Mouse (Mus musculus) myocyte (in vitro differentiated cells): ENCODE results near the gene Ahsa1. TPM values are rescaled to one million over a fixed set of nuclear protein-coding genes. Genes with fewer than 3 reads are reported as not detected.

Source experiments
- H3K27me3 ChIP-seq: one replicate; pipeline ENCODE4 v1.6.1; 2011; ENCODE audit not compliant: control insufficient read depth, insufficient read depth, insufficient read length
- H3K36me3 ChIP-seq: one replicate; pipeline ENCODE4 v1.6.1; 2011; ENCODE audit not compliant: control insufficient read depth, insufficient read depth
- H3K4me2 ChIP-seq: one replicate; pipeline ENCODE4 v1.6.1; 2011; ENCODE audit warnings: low read depth, control low read depth
- H3K4me3 ChIP-seq: one replicate; pipeline ENCODE4 v1.5.1; 2011; ENCODE audit warnings: mild to moderate bottlenecking, control low read depth, moderate library complexity
- H3K79me2 ChIP-seq: one replicate; pipeline ENCODE4 v1.6.1; 2011; ENCODE audit not compliant: control insufficient read depth, insufficient read depth
- H3ac ChIP-seq: one replicate; pipeline ENCODE4 v1.6.1; 2011; ENCODE audit not compliant: control insufficient read depth, insufficient read length
- CEBPB ChIP-seq: IDR thresholded peaks from 2 replicates; pipeline ENCODE4 v1.6.1; 2011; ENCODE audit warnings: mild to moderate bottlenecking, moderate library complexity; ENCODE audit not compliant: poor library complexity, insufficient read depth, severe bottlenecking
- E2F4 ChIP-seq: IDR thresholded peaks from one replicate; pipeline ENCODE4 v1.6.1; 2011; ENCODE audit warnings: mild to moderate bottlenecking, control low read depth, moderate library complexity; ENCODE audit not compliant: insufficient read depth
- MAX ChIP-seq: IDR thresholded peaks from one replicate; pipeline ENCODE4 v1.6.1; 2011; ENCODE audit warnings: low read depth, mild to moderate bottlenecking, control low read depth
- MYOD1 ChIP-seq, 3 experiments: IDR thresholded peaks; one replicate each; pipeline ENCODE4 v1.6.1; 2011; ENCODE audit warnings: control low read depth in 2 of 3, low read depth in 2 of 3, mild to moderate bottlenecking in 2 of 3, moderate library complexity in 1 of 3; ENCODE audit not compliant: insufficient read length in 2 of 3, control insufficient read depth in 1 of 3
- MYOG ChIP-seq, 3 experiments: IDR thresholded peaks; one replicate each; pipeline ENCODE4 v1.6.1; 2011; ENCODE audit warnings: control low read depth in 2 of 3, low read depth in 2 of 3, mild to moderate bottlenecking in 2 of 3; ENCODE audit not compliant: insufficient read length in 2 of 3, control insufficient read depth in 1 of 3, insufficient read depth in 1 of 3
- POLR2A ChIP-seq: IDR thresholded peaks from one replicate; pipeline ENCODE4 v1.6.1; 2011; ENCODE audit warnings: low read depth, mild to moderate bottlenecking, control low read depth, moderate library complexity; ENCODE audit not compliant: insufficient read length
- POLR2AphosphoS2 ChIP-seq: IDR thresholded peaks from one replicate; pipeline ENCODE4 v1.6.1; 2011; ENCODE audit warnings: low read depth, control low read depth; ENCODE audit not compliant: insufficient read length
- REST ChIP-seq: IDR thresholded peaks from one replicate; pipeline ENCODE4 v1.6.1; 2011; ENCODE audit warnings: mild to moderate bottlenecking, control low read depth, moderate library complexity; ENCODE audit not compliant: insufficient read depth, insufficient read length
- SRF ChIP-seq: IDR thresholded peaks from one replicate; pipeline ENCODE4 v1.6.1; 2011; ENCODE audit warnings: low read depth; ENCODE audit not compliant: control insufficient read depth, insufficient read length
- TCF12 ChIP-seq: IDR thresholded peaks from one replicate; pipeline ENCODE4 v1.6.1; 2011; ENCODE audit warnings: mild to moderate bottlenecking, control low read depth; ENCODE audit not compliant: poor library complexity, insufficient read depth, severe bottlenecking
- TCF3 ChIP-seq: IDR thresholded peaks from one replicate; pipeline ENCODE4 v1.6.1; 2011; ENCODE audit warnings: low read depth, control low read depth; ENCODE audit not compliant: insufficient read length
- USF1 ChIP-seq: IDR thresholded peaks from one replicate; pipeline ENCODE4 v1.6.1; 2011; ENCODE audit warnings: low read depth, mild to moderate bottlenecking, control low read depth, moderate library complexity
- polyA plus RNA-seq: library from polyadenylated mRNA; unstranded; fragments of >200 nt; fragmentation: generic; extraction: Trizol; gene quantifications from one replicate; pipeline ENCODE4 v1.2.1, GENCODE M21; 2012; ENCODE audit warnings: missing spikeins

The Ahsa1 gene
- polyA plus RNA-seq, 1 experiment: 148 TPM

DNA sequence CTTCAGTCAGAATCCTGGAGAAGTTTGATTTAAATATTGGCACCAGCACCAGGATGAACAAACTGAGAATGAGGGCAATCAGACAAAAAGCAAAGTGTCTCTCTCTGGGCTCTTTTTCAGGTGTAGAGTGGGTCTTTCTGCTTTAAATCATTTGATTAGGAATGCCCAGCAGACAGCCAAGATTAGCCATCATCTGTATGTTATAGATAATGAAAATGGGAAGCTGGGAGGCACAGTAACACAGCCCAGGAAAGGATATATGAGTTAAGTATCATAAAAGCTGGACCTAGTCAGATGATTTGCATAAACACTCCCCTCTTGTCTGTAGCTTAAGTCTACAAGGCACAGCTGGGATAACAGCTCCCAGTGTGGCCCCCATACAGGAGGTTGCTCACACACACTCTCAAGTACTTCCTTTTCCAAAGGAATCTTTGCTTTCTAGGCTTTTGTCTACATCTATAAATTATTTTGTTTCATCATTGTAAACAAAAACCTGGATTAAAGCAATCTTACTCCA is 35.8 kb upstream of the Ahsa1 start:
- H3K27me3 ChIP-seq: no peaks in the 10 kb centered on the region
- H3ac ChIP-seq: no peak overlapping the region
- no peaks in the 10 kb centered on the region for H3K36me3 ChIP-seq
- H3K79me2 ChIP-seq: no peaks in the 10 kb centered on the region
- H3K4me3 ChIP-seq: no peak overlapping the region
- TF ChIP-seq TCF3 (no peak), POLR2AphosphoS2 (no peak), USF1 (no peak), REST (no peak), MYOD1 (IDR thresholded peaks at IDR 0.05; ENCODE audit: control insufficient read depth in 1 of 3, insufficient read length in 2 of 3, low read depth in 2 of 3) (no peak), TCF12 (no peak), MYOG (IDR thresholded peaks at IDR 0.05; ENCODE audit: control insufficient read depth in 1 of 3, insufficient read depth in 1 of 3, insufficient read length in 2 of 3, low read depth in 2 of 3) (no peak), E2F4 (no peak), MAX (no peak), POLR2A (no peak), SRF (no peak)
- H3K4me2 ChIP-seq: no peak overlapping the region

DNA sequence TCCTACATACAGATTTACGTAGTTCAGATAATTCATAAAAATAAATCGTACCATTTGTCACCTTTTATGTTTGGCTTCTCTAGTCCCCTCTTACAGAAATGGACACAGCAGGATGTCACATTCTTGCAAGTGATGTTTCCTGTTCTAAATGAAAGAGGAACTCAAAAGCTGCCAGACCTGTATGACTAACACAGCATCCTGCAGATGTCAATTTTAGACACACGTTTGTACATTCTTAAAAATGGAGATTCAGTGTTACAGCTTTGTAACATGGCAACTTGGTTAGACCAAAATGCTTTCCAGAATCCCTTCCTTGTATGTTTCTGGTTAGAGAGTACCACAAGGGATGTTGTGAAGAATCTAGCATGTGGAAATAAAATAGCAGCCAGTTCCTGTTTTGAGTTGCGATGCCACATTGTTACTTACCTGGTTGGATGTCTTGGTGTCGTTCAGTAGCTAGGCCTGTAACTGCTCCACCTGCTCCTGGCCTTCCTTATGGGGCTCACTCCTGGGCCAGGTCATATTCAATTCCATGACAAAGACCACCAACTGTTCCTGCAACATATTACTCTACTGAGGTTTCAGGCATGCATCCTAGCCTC is 29.3 kb upstream of the Ahsa1 start:
- Histone ChIP-seq H3K4me2 (no peak overlapping the region), H3K27me3 (no peaks in the 10 kb centered on the region)

DNA sequence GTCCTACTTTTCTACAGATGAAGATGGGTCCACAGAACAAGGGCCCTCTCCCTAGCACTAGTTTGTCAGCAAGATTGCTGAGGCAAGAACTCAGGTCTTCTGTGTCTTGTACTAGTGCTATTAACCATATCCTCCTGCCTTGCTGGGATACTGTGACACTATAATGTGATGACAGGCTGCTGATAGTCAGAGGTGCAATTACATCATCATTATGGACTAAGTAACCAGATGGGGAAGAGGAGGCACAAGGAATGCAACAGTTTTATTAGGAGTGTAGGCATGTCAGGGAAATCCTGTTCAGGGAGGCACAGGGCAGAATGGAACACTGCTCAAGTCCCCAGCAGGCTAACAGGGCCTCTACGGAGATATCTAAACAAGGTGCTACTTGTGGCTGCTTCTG is 27.6 kb upstream of the Ahsa1 start, which contains the start of gene Noxred1:
Gene Noxred1 (minus strand): TSS at position 101 of the 400 bp plus-strand sequence.
- no peak within 1 kb of the TSS for H3K4me2 ChIP-seq
- H3ac ChIP-seq: no peak within 1 kb of the TSS
- H3K4me3 ChIP-seq: no peak within 1 kb of the TSS
- no peaks in the 10 kb centered on the region for H3K79me2 ChIP-seq
- TF ChIP-seq TCF3: no peak
- TF ChIP-seq POLR2AphosphoS2: no peak
- no peak for TF ChIP-seq E2F4
- TF ChIP-seq TCF12: no peak
- no peak for TF ChIP-seq MYOD1 (IDR thresholded peaks at IDR 0.05; ENCODE audit: control insufficient read depth in 1 of 3, insufficient read length in 2 of 3, low read depth in 2 of 3)
- TF ChIP-seq USF1: no peak
- no peak for TF ChIP-seq POLR2A
- TF ChIP-seq REST: no peak
- no peaks in the 10 kb centered on the region for H3K27me3 ChIP-seq
- H3K36me3 ChIP-seq: peaks cover 22% of the 10 kb centered on the region

More for the DNA sequence above, 29.3 kb upstream of the Ahsa1 start:
- H3K4me3 ChIP-seq: no peak overlapping the region
- H3K36me3 ChIP-seq: peaks cover 10% of the 10 kb centered on the region
- TF ChIP-seq USF1 (no peak), POLR2A (no peak), TCF12 (no peak), MYOD1 (IDR thresholded peaks at IDR 0.05; ENCODE audit: control insufficient read depth in 1 of 3, insufficient read length in 2 of 3, low read depth in 2 of 3) (no peak)
- H3K79me2 ChIP-seq: no peaks in the 10 kb centered on the region
- H3ac ChIP-seq: no peak overlapping the region

DNA sequence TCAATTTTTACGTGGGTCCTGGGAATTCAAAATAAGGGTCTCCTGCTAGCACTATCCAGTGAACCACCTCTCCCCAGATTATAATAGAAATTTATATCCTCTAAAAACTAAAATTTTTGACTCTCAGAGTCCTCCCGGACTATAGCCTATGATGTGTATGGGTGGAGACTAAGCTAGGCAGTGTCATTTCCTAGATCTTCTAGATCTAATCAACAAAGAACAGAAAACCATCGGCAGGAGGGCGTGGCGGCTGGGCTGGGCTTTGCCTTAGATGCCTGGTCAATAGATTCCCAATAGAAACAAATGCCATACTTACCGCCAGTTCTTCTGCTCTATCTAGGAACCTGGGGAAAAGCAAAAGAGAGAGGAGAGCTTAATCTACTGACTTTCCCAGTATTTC is 16.1 kb upstream of the Ahsa1 start:
- Histone ChIP-seq H3K36me3 (peaks cover 60% of the 10 kb centered on the region), H3ac (no peak overlapping the region), H3K79me2 (no peaks in the 10 kb centered on the region), H3K4me3 (no peak overlapping the region), H3K4me2 (no peak overlapping the region), H3K27me3 (no peaks in the 10 kb centered on the region)
- TF ChIP-seq POLR2AphosphoS2: no peak
- TF ChIP-seq SRF: no peak
- TF ChIP-seq TCF12: no peak
- no peak for TF ChIP-seq MAX
- TF ChIP-seq E2F4: no peak

DNA sequence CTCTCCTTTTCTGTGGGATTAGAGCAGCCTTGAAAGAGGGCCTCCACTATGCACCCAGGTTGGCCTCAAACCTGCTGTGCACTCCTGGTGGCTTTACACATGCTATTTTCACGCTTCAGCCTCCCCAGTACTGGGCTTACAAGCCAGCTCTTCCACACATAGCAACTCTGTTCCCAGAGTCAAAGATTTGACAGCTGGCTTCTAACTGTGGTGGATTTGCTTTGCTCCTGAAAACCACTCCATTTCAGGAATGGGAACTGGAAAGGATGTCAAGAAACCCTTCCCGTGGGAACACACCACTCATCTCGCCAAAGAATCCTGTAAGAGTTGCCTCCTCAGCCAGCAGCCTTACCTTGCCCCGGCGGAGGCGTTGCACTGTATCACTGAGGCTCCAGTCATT is 12.4 kb upstream of the Ahsa1 start:
- Histone ChIP-seq H3K4me3 (no peak overlapping the region), H3K79me2 (no peaks in the 10 kb centered on the region), H3K27me3 (no peaks in the 10 kb centered on the region), H3ac (no peak overlapping the region), H3K36me3 (peaks cover 57% of the 10 kb centered on the region), H3K4me2 (no peak overlapping the region)
- TF ChIP-seq CEBPB (no peak), E2F4 (no peak), TCF3 (no peak), MAX (no peak), REST (no peak), TCF12 (no peak), POLR2AphosphoS2 (no peak), MYOD1 (IDR thresholded peaks at IDR 0.05; ENCODE audit: control insufficient read depth in 1 of 3, insufficient read length in 2 of 3, low read depth in 2 of 3) (no peak), USF1 (no peak), SRF (no peak)

DNA sequence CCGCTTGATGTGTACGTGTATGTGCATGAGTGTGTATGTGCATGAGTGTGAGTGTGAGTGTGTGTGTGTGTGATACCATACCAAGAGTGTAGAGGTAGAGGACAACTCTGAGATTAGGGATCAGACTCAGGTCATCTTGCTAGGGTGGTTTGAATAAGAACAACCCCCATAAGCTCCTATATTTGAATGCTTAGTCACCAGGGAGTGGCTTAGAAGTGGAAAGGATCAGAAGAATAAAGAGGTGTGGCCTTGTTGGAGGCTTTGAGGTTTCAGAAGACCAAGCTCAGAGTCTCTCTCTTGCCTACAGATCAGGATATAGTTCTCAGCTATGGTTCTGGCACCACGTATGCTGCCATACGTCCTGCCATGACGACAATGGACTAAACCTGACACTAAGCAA is 9.7 kb upstream of the Ahsa1 start:
- Histone ChIP-seq H3K4me3 (no peak overlapping the region), H3K4me2 (no peak overlapping the region), H3ac (no peak overlapping the region), H3K79me2 (no peaks in the 10 kb centered on the region), H3K27me3 (no peaks in the 10 kb centered on the region), H3K36me3 (peaks cover 47% of the 10 kb centered on the region)
- no peak for TF ChIP-seq MAX
- TF ChIP-seq USF1: no peak
- TF ChIP-seq E2F4: no peak
- TF ChIP-seq TCF12: no peak
- TF ChIP-seq POLR2A: no peak
- TF ChIP-seq CEBPB: no peak
- no peak for TF ChIP-seq POLR2AphosphoS2
- no peak for TF ChIP-seq REST
- no peak for TF ChIP-seq SRF
- TF ChIP-seq TCF3: no peak
- no peak for TF ChIP-seq MYOD1 (IDR thresholded peaks at IDR 0.05; ENCODE audit: control insufficient read depth in 1 of 3, insufficient read length in 2 of 3, low read depth in 2 of 3)
- no peak for TF ChIP-seq MYOG (IDR thresholded peaks at IDR 0.05; ENCODE audit: control insufficient read depth in 1 of 3, insufficient read depth in 1 of 3, insufficient read length in 2 of 3, low read depth in 2 of 3)
